Mouse (Mus musculus) kidney, adult 2 months (tissue): ENCODE data around the gene Pdlim5. TPM values are rescaled to one million over a fixed set of nuclear protein-coding genes. Genes with fewer than 3 reads are reported as not detected.

Experiments used
- DNase-seq: peaks from one replicate; pipeline ENCODE4 v3.0.0; 2021
- H3K27ac ChIP-seq: fragments of 200-500 bp; 2 replicates; pipeline ENCODE4 v1.5.1; 2012; ENCODE audit warnings: low read depth, low read length, control low read depth, inconsistent platforms; ENCODE audit not compliant: insufficient read depth
- H3K27me3 ChIP-seq: fragments of 200-500 bp; replicated peaks from 2 replicates; pipeline ENCODE4 v1.6.1; 2012; ENCODE audit warnings: mild to moderate bottlenecking, moderate library complexity, low read length, inconsistent platforms; ENCODE audit not compliant: control insufficient read depth, insufficient read depth
- H3K36me3 ChIP-seq: fragments of 200-500 bp; 2 replicates; pipeline ENCODE4 v1.6.1; 2012; ENCODE audit warnings: mild to moderate bottlenecking, moderate library complexity, low read length, inconsistent platforms; ENCODE audit not compliant: control insufficient read depth, insufficient read depth
- H3K4me1 ChIP-seq: fragments of 200-500 bp; 2 replicates; pipeline ENCODE4 v1.6.1; 2011; ENCODE audit warnings: low read length; ENCODE audit not compliant: control insufficient read depth, insufficient read depth
- H3K4me3 ChIP-seq: fragments of 200-500 bp; 2 replicates; pipeline ENCODE4 v1.5.1; 2011; ENCODE audit warnings: mild to moderate bottlenecking, low read depth, low read length, control low read depth; ENCODE audit not compliant: insufficient read depth
- CTCF ChIP-seq: fragments of 200-500 bp; conservative IDR thresholded peaks from 2 replicates; pipeline ENCODE4 v1.5.1; 2011; ENCODE audit warnings: low read depth, mild to moderate bottlenecking, control low read depth, low read length, moderate library complexity, mixed read lengths; ENCODE audit not compliant: insufficient read depth, insufficient read length
- POLR2A ChIP-seq: fragments of 200-500 bp; IDR thresholded peaks from one replicate; pipeline ENCODE4 v1.6.1; 2011; ENCODE audit warnings: low read depth, low read length, control low read depth
- WGBS: fragments of 180-500 bp; shearing (Covaris S2); methylation state at CpG from one replicate; pipeline ENCODE4 v1.1.7; 2018; 5-methylcytosine and 5-hydroxymethylcytosine counted together
- polyA plus RNA-seq: library from polyadenylated mRNA; depleted of rRNA; stranded (reverse); fragments of >200 nt; gene quantifications from 2 replicates; pipeline ENCODE4 v1.2.3, GENCODE M21; 2012

Gene Pdlim5
- polyA plus RNA-seq, 1 experiment = 62.6 TPM

DNA sequence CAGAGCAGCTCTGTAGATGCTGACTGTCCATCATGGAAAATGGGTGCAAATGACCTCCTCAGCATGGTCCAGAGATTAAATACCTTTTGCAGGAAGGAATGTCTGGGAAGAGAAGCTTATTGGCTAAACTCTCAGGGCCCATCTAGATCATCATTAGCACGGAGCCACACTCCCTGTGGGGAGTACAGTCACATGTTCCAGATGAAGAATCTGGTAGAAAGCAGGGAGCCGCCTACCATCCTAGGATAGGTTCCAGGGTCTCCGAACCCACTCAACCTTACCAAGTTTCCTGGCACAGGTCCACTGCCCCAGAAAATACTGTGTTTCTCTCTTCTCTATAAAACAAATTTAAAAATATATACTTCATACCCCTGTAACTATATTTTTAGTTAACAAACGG is 57.4 kb downstream of the Pdlim5 start:
- H3K4me1 ChIP-seq = peaks cover 10% of the 10 kb centered on the region
- 57% methylated on average over 4 of the region's 4 CpGs for WGBS
- no peaks in the 10 kb centered on the region; the same call in 1 of the 2 replicates for H3K36me3 ChIP-seq
- no peak for DNase-seq
- no peak overlapping the region for H3K4me3 ChIP-seq
- H3K27ac ChIP-seq = no peak overlapping the region
- H3K27me3 ChIP-seq = no peaks in the 10 kb centered on the region
- TF ChIP-seq CTCF = no peak
- TF ChIP-seq POLR2A = no peak

DNA sequence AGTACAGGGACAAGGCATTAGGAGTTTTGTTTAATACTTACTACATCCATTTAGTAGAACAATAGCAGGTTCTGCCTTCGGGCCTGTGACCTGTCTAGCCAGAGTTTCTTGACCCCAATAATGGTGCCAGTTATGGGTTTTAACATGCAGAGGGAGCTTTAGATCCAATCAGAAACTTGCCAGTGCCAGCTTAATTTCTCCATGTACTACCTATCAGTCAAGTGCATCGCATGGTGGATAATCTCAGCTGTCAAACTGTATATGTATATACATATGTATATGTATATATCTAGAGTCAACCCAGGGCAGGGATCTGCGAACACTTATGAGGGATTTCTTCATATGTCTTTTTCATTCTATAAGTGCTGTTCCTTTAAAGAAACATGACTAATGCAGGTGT is 61.0 kb downstream of the Pdlim5 start:
- H3K36me3 ChIP-seq = no peaks in the 10 kb centered on the region
- no peak for DNase-seq
- H3K27ac ChIP-seq = no peak overlapping the region
- 88% methylated on average over 3 of the region's 3 CpGs for WGBS
- H3K4me3 ChIP-seq = no peak overlapping the region
- peaks cover 5% of the 10 kb centered on the region; the same call in 1 of the 2 replicates for H3K4me1 ChIP-seq
- TF ChIP-seq CTCF = no peak
- no peak for TF ChIP-seq POLR2A
- no peaks in the 10 kb centered on the region for H3K27me3 ChIP-seq

DNA sequence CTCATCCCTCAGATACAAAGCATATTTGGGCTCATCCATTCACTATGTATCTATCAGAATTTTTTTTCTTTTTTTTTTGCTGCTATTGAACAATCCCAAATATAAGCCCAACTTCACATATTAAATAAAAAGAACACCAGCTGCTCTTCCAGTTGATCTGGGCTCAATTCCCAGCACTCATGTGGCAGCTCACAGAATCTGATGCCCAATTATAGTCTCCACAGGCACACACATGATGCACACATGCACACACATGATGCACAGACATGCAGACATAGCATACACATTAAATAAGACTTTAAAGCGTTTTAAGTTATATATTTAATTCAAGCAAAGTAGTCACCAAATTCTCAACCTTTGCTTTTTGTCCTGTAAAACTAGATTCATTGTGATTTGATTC is 62.0 kb downstream of the Pdlim5 start:
- no peak for DNase-seq
- Histone ChIP-seq H3K27ac (no peak overlapping the region), H3K27me3 (no peaks in the 10 kb centered on the region), H3K36me3 (no peaks in the 10 kb centered on the region), H3K4me3 (no peak overlapping the region), H3K4me1 (no peaks in the 10 kb centered on the region)
- TF ChIP-seq CTCF = no peak
- no peak for TF ChIP-seq POLR2A
- WGBS = 100% methylated on average over 1 of the region's 1 CpGs

DNA sequence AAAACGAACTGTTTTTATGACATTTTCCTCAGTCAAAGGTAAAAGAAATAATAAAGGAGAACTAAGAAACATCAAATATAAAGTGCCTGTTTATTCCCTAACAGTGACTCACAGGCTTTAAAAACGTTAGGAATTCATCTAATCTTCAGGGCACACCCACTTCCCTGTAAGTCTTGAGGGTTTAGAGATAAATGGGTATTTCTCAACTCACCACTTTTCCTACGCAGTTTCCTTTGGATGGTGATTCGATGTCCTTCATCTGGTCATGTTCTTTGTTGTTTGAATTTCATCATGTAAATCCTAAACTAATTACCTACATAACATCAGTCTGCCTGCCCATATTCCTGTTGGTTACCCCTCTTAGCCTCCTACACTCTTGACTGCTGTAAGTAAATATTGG is 62.8 kb downstream of the Pdlim5 start:
- H3K4me3 ChIP-seq = no peak overlapping the region
- WGBS = 68% methylated on average over 4 of the region's 4 CpGs
- no peak for TF ChIP-seq CTCF
- TF ChIP-seq POLR2A = no peak
- no peaks in the 10 kb centered on the region for H3K36me3 ChIP-seq
- no peak overlapping the region for H3K27ac ChIP-seq
- no peaks in the 10 kb centered on the region for H3K27me3 ChIP-seq
- H3K4me1 ChIP-seq = no peaks in the 10 kb centered on the region
- no peak for DNase-seq

DNA sequence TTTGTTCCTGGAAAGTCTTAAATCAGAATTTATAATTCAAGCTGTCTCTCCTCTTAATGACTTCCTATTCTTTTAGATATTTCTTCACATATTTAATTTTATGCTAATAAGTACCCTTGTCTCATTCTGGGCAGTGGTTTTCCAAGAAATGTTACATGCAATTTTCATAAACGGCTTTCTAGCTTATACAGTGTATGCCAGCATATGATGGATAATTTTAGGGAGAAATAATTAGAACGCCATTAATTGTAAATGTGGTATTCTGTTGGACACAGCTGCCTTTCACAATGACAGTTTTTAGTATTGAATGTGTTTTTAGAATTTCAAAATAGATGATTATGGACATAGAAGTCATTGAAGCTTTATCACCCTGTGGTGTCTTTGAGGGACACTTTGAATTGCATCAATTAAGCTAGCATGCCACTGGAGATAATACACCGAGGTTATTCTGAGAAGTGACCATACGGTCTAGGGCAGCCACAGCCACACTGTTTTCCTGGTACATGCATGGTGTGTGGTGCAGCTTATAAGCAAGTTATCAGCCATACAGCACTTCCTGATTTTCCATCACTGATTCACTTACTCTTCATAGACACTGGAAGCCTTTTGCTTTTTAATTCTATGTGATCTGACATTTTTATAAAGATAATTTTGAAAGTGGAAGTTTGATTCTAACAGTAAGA is 63.5 kb downstream of the Pdlim5 start:
- H3K27ac ChIP-seq = no peak overlapping the region

DNA sequence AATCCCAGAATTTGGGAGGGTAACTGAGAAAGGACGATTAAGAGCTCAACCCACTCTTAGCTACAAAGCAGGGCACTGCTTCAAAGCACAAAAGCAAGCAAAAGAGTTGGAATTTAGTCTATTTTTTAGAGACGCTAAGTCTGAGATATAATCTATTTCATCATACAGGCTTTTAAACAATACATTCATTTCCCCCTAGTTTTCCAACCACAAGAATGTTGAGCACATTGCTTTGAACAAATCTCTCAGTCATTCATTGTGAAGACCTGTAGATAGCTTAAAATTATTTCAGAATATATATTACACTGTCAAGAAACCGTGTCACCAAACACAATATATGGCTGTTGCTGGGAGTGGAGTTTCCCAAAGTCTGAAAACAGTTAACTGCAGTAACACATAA is 65.1 kb downstream of the Pdlim5 start:
- DNase-seq = no peak
- no peak overlapping the region for H3K27ac ChIP-seq
- no peaks in the 10 kb centered on the region for H3K36me3 ChIP-seq
- no peaks in the 10 kb centered on the region for H3K27me3 ChIP-seq
- 55% methylated on average over 3 of the region's 3 CpGs for WGBS
- H3K4me3 ChIP-seq = no peak overlapping the region
- no peaks in the 10 kb centered on the region for H3K4me1 ChIP-seq
- TF ChIP-seq CTCF (no peak), POLR2A (no peak)

More for the DNA sequence above, 63.5 kb downstream of the Pdlim5 start:
- Histone ChIP-seq H3K4me1 (no peaks in the 10 kb centered on the region), H3K4me3 (no peak overlapping the region), H3K36me3 (no peaks in the 10 kb centered on the region), H3K27me3 (no peaks in the 10 kb centered on the region)
- TF ChIP-seq CTCF (no peak), POLR2A (no peak)
- no peak for DNase-seq
- WGBS = 86% methylated on average over 4 of the region's 4 CpGs

DNA sequence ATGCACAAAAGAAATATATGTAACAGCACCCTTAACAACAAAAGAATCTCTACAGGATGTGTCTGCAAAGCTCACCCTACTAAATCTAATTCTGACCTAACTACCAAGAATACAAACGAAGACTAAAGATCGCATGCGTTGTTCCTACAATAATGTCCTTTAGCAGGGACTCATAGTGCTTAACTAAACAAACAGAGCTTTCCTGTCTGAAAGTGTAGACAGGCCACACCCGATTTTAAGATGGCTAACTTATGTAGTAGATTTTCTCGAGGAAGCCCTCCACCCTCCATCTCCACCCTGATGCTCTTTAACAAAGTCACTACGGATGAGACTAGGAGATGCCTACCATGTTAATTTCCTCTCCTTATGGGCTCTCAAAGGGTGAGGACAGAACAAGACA is 71.9 kb downstream of the Pdlim5 start:
- TF ChIP-seq CTCF (no peak), POLR2A (no peak)
- H3K27ac ChIP-seq = no peak overlapping the region
- no peaks in the 10 kb centered on the region for H3K36me3 ChIP-seq
- no peak for DNase-seq
- H3K27me3 ChIP-seq = no peaks in the 10 kb centered on the region
- H3K4me3 ChIP-seq = no peak overlapping the region
- H3K4me1 ChIP-seq = no peaks in the 10 kb centered on the region
- WGBS = 55% methylated on average over 6 of the region's 6 CpGs

DNA sequence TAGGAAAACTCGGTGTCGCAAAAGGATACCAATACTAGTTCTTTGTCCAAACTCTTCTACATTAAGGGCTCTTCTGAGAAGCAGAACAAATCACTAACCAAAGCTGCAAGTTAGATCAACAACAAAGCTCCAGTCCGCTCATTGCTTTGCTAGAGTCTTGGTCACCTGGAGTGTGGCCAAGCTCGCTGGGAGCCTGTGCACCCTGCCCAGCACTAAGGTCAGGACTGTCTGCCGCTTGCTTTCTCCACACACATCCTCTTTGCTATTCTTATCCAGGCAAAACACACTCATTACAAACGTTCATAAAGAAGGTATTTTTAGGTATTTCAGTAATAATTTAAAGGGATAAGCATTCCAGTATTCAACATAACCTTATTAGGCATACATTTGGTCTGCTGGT is 73.6 kb downstream of the Pdlim5 start:
- TF ChIP-seq CTCF (no peak), POLR2A (no peak)
- no peak overlapping the region for H3K27ac ChIP-seq

More for the DNA sequence above, 73.6 kb downstream of the Pdlim5 start:
- Histone ChIP-seq H3K4me1 (no peaks in the 10 kb centered on the region), H3K36me3 (no peaks in the 10 kb centered on the region), H3K27me3 (no peaks in the 10 kb centered on the region), H3K4me3 (no peak overlapping the region)
- WGBS = 13% methylated on average over 6 of the region's 6 CpGs
- DNase-seq = peak; percentile 91
